Mouse (Mus musculus) ES-Bruce4 (cell line): ENCODE data around the gene Clstn2. TPM values are rescaled to one million over a fixed set of nuclear protein-coding genes. Genes with fewer than 3 reads are reported as not detected.

ENCODE experiments used
- H3K27ac ChIP-seq: 2 replicates; pipeline ENCODE4 v1.5.1; 2012; ENCODE audit warnings: low read length, inconsistent platforms; ENCODE audit not compliant: insufficient read depth
- H3K27me3 ChIP-seq: 2 replicates; pipeline ENCODE4 v1.6.1; 2012; ENCODE audit warnings: mild to moderate bottlenecking, low read length, inconsistent platforms; ENCODE audit not compliant: control insufficient read depth, poor library complexity, insufficient read depth, severe bottlenecking
- H3K36me3 ChIP-seq: 2 replicates; pipeline ENCODE4 v1.6.1; 2012; ENCODE audit warnings: inconsistent platforms, mild to moderate bottlenecking, low read length, moderate library complexity; ENCODE audit not compliant: control insufficient read depth, poor library complexity, insufficient read depth, severe bottlenecking
- H3K4me1 ChIP-seq: one replicate; pipeline ENCODE4 v1.8.1; 2011; ENCODE audit warnings: low read length; ENCODE audit not compliant: control insufficient read depth, insufficient read depth
- H3K4me3 ChIP-seq: 2 replicates; pipeline ENCODE4 v1.5.1; 2011; ENCODE audit warnings: low read depth, mild to moderate bottlenecking, low read length
- H3K9ac ChIP-seq: 2 replicates; pipeline ENCODE4 v1.6.1; 2012; ENCODE audit warnings: low read depth, mild to moderate bottlenecking, inconsistent platforms; ENCODE audit not compliant: poor library complexity, severe bottlenecking
- H3K9me3 ChIP-seq: replicated peaks from 2 replicates; pipeline ENCODE4 v1.6.1; 2012; ENCODE audit warnings: mild to moderate bottlenecking, low read length, inconsistent platforms; ENCODE audit not compliant: control insufficient read depth, poor library complexity, insufficient read depth, severe bottlenecking
- CTCF ChIP-seq: IDR thresholded peaks from one replicate; pipeline ENCODE4 v1.8.1; 2011; ENCODE audit warnings: low read depth, low read length
- EP300 ChIP-seq: IDR thresholded peaks from 2 replicates; pipeline ENCODE4 v1.6.1; 2011; ENCODE audit warnings: low read depth, low read length; ENCODE audit not compliant: insufficient read depth
- POLR2A ChIP-seq: IDR thresholded peaks from one replicate; pipeline ENCODE4 v1.8.1; 2011; ENCODE audit warnings: low read length; ENCODE audit not compliant: insufficient read depth
- polyA plus RNA-seq: library from polyadenylated mRNA; stranded (reverse); fragments of >200 nt; gene quantifications from 2 replicates; pipeline ENCODE4 v1.2.4, GENCODE M21; 2011; ENCODE audit warnings: low read depth; ENCODE audit not compliant: missing spikeins, insufficient read depth, insufficient read length

Gene Clstn2
- polyA plus RNA-seq, 1 experiment, result not detected

- Histone ChIP-seq H3K9me3 (no peaks in the 10 kb centered on the region), H3K36me3 (no peaks in the 10 kb centered on the region), H3K27ac (no peak overlapping the region), H3K27me3 (no peaks in the 10 kb centered on the region), H3K9ac (no peak overlapping the region), H3K4me3 (no peak overlapping the region), H3K4me1 (no peaks in the 10 kb centered on the region)
- TF ChIP-seq POLR2A, result no peak
- TF ChIP-seq CTCF, result no peak
- no peak for TF ChIP-seq EP300
Measured at GRCm38 (mm10) chr9:97414876-97415668, 617.9 kb downstream of the Clstn2 start.

- no peaks in the 10 kb centered on the region for H3K9me3 ChIP-seq
- no peaks in the 10 kb centered on the region for H3K4me1 ChIP-seq
- no peak for TF ChIP-seq POLR2A
- no peak for TF ChIP-seq CTCF
- no peak for TF ChIP-seq EP300
Measured at GRCm38 (mm10) chr9:97408142-97408541, 624.8 kb downstream of the Clstn2 start.

More at GRCm38 (mm10) chr9:97408142-97408541, 624.8 kb downstream of the Clstn2 start:
- Histone ChIP-seq H3K27ac (no peak overlapping the region), H3K36me3 (no peaks in the 10 kb centered on the region), H3K27me3 (no peaks in the 10 kb centered on the region), H3K4me3 (no peak overlapping the region), H3K9ac (no peak overlapping the region)
